Mouse (Mus musculus): ENCODE data around the gene Gm9844. TPM values are rescaled to one million over a fixed set of nuclear protein-coding genes. Genes with fewer than 3 reads are reported as not detected.
"Not testable (repeated sequence)": the region's sequence is repeated elsewhere in the genome, so short reads cannot be mapped to it uniquely, and the experiment has no call there.

Gm9844 gene
- not detected for total RNA-seq (2021)
- long read RNA-seq, experiment 1: 0 reads
- long read RNA-seq, experiment 2, partial matches to known transcripts: 0 of 1 reads
- long read RNA-seq, experiment 2, other reads (novel, unspliced or antisense): 0 of 1 reads

DNA sequence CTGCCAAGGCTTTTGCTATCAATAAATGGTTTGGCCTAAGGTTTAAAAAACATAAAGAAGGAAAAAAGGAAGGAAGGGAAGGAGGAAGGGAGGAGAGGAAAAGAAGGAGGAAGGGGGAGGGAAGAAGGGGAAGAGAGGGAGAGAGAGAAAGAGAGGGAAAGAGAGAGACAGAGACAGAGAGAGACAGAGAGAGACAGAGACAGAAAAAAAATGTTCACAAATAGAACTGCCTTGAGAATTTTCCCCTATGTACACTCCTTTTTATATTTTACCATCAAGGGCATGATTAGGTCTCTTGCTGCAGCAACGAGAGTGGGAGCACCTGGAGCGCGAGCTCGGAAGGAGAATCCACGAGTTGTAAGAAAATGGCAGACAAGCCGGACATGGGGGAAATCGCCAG is at the start of gene Gm9844:
Gene Gm9844, plus strand, starts transcription at position 301 of the 400 bp plus-strand sequence.
- no peak for DNase-seq

GRCm38 (mm10) chr7:24817502-24817901 is 44.5 kb upstream of the Gm9844 start:
- peak; percentile 81 to 82 for DNase-seq

DNA sequence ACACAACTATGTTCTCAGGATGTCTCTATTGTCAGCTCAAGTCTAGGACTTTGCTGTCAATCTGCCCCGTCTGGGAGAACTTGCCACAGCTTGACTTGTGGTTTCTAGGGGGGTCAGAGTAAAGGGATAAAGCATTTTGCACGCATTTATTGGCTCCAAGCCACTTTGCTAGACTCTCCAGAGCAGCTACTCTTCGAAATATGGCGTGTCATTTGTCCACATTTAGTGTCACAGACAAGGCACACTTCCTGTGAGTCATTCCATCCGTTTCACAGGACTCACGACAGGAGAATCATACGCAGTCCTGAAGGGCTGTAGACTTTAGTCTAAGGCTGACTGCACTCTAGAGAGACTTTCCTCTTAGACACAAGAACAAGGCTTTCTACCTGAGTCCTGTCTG is 37.6 kb upstream of the Gm9844 start:
- DNase-seq: no peak

- no peak for DNase-seq
These were observed 34.8 kb upstream of the Gm9844 start for GRCm38 (mm10) chr7:24827181-24827580.

- DNase-seq: not testable (repeated sequence)
These were observed 23.1 kb upstream of the Gm9844 start for GRCm38 (mm10) chr7:24838732-24839409.

- DNase-seq: no peak
These were observed 22.6 kb upstream of the Gm9844 start for GRCm38 (mm10) chr7:24839410-24839808.

DNA sequence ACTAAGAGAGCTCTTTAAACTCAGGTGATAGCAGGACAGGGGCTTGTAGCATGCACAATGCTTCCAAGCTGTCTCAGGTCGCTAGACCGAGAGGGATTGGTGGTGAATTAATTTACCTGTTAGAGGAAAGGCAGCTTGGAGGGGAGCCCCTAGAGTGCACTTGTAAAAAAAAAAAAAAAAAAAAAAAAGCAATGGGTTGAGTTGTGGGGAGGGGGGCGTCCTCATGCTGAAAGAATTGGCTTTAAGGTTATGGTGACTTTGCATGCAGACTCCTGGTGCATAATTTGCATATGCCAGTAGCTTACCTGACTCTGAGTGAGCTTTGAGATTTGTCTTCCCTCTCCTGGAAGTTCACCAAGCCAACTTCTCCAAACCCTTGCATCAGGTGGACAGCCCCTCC is 21.7 kb upstream of the Gm9844 start:
- DNase-seq: no peak

DNA sequence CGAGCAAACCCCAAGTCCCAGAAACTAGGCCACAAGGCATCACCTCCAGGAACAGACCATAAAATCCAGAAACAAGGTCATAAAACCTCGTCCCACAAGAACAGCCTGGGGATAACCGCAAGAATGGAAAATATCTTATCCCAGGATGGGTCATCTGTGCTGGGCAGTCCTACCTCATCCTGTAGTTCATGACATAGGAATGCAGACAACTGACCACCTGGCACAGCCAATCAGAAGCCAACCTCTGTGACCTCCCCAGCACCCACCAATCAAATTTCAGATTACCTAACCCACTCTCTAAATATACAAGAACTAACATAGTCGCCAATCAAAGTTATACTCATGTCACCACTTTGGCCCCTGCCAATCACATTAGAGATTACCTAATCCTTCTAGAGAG is 21.0 kb upstream of the Gm9844 start:
- DNase-seq: no peak

- DNase-seq: peak; percentile 15 to 34
These were observed 17.9 kb upstream of the Gm9844 start for GRCm38 (mm10) chr7:24844144-24844543.

- DNase-seq: no peak
These were observed 16.8 kb upstream of the Gm9844 start for GRCm38 (mm10) chr7:24845181-24845580.

DNA sequence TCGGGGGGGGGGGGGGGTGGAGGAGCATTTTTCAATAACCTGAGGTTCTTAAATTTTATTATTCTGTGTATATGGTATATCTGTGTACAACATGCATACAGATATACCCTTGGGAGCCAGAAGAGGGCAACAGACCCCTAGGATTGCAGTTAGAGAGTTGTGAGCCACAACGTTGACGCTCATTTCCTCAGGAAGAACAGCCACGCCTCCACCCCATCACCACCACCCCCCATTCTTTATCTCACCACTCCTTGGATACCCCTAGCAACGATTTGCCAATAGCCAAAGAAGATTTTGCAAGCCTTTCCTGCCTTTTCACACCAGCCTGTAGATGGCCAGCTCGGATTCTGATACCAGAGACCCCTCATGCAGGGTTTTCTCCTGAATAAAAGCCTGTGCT is 16.3 kb upstream of the Gm9844 start:
- no peak for DNase-seq

DNA sequence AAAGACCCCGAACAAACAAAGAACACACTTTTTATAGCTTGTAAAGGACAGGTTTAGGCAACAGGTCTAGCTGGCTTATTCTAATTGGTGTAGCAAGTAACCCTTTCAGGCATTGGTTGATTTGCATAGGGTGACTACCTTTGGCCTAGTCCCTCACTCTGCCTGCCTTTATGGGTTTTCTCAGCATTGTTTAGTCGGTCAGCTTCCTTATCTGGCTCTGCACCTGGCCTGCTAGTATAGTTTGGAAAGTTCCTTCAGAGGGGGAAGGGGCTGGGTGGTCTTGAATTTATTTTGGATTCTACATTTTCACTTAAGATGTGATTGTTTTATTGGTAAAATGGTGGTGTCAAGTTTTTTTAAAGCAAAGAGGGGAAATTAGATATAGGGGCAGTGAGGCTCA is 15.4 kb upstream of the Gm9844 start:
- not testable (repeated sequence) for DNase-seq

GRCm38 (mm10) chr7:24850162-24850561 is 11.9 kb upstream of the Gm9844 start:
- DNase-seq: no peak

- peak; percentile 62 to 67 for DNase-seq
These were observed 11.1 kb upstream of the Gm9844 start for GRCm38 (mm10) chr7:24850899-24851303.

DNA sequence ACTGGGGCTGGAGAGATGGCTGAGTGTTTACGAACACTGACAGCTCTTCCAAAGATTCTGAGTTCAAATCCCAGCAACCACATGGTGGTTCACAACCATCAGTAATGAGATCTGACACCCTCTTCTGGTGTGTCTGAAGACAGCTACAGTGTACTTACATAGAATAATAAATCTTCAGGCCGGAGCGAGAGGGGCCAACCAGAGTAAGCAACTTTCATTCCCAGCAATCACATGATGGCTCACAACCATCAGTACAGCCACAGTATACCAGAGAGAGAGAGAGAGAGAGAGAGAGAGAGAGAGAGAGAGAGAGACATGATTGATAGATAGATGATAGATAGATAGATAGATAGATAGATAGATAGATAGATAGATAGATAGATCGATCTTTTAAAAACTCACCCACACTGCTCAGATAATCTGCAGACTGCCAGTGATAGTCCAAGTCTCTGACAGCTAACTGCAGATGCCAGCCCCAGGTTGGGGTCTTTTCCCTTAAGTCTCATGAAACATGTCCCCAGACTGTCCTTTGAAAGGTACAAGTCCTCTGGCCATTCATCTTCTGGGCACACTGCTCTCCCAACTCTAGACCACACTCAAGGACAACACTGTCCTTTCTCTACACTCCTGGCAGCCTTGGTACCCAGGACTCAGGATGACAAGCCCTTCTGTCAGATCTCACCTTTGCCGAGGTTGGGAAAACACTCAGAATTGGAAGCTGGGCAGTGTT is 10.3 kb upstream of the Gm9844 start:
- no peak for DNase-seq

DNA sequence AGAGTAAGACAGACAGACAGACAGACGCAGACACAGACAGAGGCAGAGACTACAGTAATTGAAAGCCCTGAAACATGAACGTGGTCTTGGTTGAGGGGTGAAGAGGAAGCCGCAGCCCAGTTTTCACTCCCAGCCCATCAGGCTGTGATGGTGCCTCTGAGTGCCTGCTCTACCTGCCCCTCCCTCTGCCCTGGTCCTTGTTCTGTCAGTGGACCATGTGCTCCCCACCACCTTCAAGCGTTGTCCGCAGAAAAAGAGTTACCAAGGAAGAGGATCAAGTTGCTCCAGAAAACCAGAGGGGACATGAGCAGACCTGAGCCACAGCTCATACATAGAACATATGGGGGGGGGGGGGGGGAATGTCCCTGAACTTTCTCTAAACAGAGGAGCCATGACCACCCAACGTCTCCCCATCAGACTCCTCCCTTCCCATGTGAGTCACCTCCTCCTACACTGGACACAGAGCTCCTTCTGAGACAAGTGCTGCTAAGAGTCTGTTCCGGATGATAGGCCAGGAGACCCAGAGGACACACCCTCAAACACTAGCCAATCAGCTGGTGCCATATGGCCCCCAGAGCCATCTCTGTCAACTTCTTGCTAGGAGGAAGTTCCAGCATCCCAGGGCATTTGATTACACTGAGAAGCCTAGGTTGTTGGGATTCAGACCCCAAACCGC is 9.3 kb upstream of the Gm9844 start:
- DNase-seq: no peak

- DNase-seq: no peak
These were observed 8.8 kb upstream of the Gm9844 start for GRCm38 (mm10) chr7:24853233-24853563.

DNA sequence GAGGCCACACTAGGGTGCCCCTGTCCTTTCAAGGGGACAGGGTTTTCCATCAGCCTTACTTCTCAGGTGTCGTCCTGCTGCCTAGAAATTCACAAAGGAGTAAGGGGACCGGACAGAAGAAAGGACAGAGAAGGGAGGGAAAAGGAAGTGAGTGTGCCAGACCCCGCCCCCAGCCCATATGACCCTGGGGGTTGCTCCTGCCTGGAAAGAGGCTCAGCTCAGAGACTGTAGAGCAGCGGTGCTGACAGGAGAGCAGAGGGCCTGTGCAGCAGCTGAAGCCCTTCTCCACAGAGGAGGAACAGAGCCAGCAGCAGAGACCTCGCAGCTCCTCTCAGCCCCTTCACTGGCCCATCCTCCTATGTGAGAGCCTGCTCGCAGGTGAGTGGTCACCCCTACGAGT is 8.3 kb upstream of the Gm9844 start:
- no peak for DNase-seq

GRCm38 (mm10) chr7:24856460-24857120 is 5.4 kb upstream of the Gm9844 start:
- DNase-seq: no peak

- no peak for DNase-seq
These were observed 2.8 kb upstream of the Gm9844 start for GRCm38 (mm10) chr7:24859234-24859633.

GRCm38 (mm10) chr7:24862853-24863252 is 840 bp downstream of the Gm9844 start:
- no peak for DNase-seq

GRCm38 (mm10) chr7:24864156-24864555 is 2.1 kb downstream of the Gm9844 start:
- no peak for DNase-seq

DNA sequence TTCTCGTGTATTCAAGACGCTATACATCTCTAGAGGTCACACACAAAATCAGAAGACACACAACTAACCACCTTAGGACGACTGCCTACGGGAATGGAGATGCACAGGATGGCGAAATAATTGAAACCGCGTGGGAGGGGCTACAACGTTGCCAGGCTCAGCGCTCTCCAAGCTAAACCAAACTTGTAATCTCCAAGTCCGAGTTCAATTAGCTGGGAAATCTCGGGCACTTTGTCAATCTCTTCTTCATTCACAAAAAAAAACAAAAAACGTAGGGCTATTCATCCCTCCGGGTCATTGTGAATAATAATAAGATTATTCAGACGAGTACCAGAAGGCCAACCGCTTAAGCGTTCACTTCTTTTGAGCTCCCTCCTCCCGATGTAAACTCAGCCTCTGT is 7.1 kb downstream of the Gm9844 start:
- DNase-seq: no peak
